In the genomic region with DNA sequence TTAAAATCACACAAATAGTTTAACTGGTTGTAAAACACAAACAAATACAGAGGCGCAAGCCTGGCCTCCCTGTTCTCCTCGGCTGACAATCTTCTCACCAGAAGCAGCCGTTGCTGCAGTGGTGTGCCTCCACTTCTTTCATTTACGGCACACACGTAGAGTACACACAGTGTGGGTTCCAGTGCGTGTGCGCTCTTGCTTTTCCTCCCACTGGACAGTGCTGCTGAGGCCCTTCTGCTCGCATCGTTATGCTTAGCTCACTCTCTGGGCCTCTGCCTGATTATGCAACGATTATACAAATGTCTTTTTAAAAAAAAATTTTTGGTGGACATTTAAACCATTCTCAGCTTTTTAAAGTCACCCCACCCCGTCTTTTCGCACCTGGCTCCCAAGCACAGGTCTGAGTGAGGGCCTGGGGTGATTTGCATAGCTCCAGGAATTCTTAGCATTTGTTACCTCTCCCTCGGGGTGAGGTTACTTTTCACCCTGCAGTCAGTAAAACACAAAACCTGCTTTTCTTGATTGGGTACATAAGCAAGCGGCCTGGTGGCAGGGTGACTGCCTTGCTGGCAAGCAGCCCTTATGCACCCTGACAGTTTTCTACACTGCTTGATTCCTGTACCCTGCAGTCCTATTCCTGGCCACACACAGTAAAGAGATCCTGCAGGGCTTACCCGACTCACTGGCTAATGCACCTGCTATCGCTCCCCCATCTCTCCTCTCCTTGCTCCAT, we compare ENCODE assay signal across 10 mouse cellular contexts. TPM values are rescaled to one million over a fixed set of nuclear protein-coding genes. Genes with fewer than 3 reads are reported as not detected.
A peak's percentile ranks its signal among the peaks of the same experiment; 100 is the strongest.
DNase-seq lines count a peak whose midpoint lies in the region; ATAC-seq and TF ChIP-seq lines count a peak whose summit lies in the region.
"Had no signal": no experiment of that assay in that cellular context is flagged by ENCODE, and none has a peak within 500 bp of the region (broad histone marks: within the 10 kb centered on the region; RNA-seq: fewer than 3 reads in every experiment).

No protein-coding gene starts in this region.

- H3K27ac ChIP-seq in forebrain, embryonic 11.5 days (ENCODE audit: low read depth, low read length), result no peak overlapping the region
- no peak overlapping the region for H3K27ac ChIP-seq in forebrain, embryonic 16.5 days (ENCODE audit: low read length)
- H3K27ac ChIP-seq in CH12.LX (ENCODE audit: insufficient read depth, low read depth), result no peak overlapping the region
- H3K27ac ChIP-seq in embryonic facial prominence, embryonic 12.5 days, result 0 out of 2 replicates have a peak overlapping the region, but pooled peaks have one; percentile 46

- no peak overlapping the region for H3K9ac ChIP-seq in forebrain, embryonic 11.5 days (ENCODE audit: low read length)
- no peak overlapping the region for H3K9ac ChIP-seq in forebrain, embryonic 16.5 days (replicated peaks; ENCODE audit: low read depth, low read length)
- no peak overlapping the region for H3K9ac ChIP-seq in CH12.LX (ENCODE audit: insufficient read depth, low read depth)
- H3K9ac ChIP-seq in embryonic facial prominence, embryonic 12.5 days, result no peak overlapping the region

- H3K4me3 ChIP-seq in forebrain, embryonic 11.5 days (ENCODE audit: low read depth, low read length), result no peak overlapping the region
- no peak overlapping the region for H3K4me3 ChIP-seq in forebrain, embryonic 16.5 days (replicated peaks; ENCODE audit: low read length)
- H3K4me3 ChIP-seq in CH12.LX (replicated peaks in 1 of 3; ENCODE audit: low read depth in 2 of 3, low read length in 2 of 3, poor library complexity in 1 of 3), result no peak overlapping the region
- H3K4me3 ChIP-seq in embryonic facial prominence, embryonic 12.5 days, result no peak overlapping the region

- no peak for TF ChIP-seq CTCF in CH12.LX (conservative IDR thresholded peaks at IDR 0.05 in 1 of 2, IDR thresholded peaks at IDR 0.05 in 1 of 2; ENCODE audit: low read depth in 2 of 2, low read length in 2 of 2)

- H3K9me3 ChIP-seq in forebrain, embryonic 11.5 days (ENCODE audit: control insufficient read depth, low read length), result no peaks in the 10 kb centered on the region
- no peaks in the 10 kb centered on the region for H3K9me3 ChIP-seq in forebrain, embryonic 16.5 days (ENCODE audit: control insufficient read depth, low read length)
- H3K9me3 ChIP-seq in CH12.LX (replicated peaks; ENCODE audit: low read length), result no peaks in the 10 kb centered on the region
- H3K9me3 ChIP-seq in embryonic facial prominence, embryonic 12.5 days, result no peaks in the 10 kb centered on the region

- 71% methylated on average over 16 of the region's 16 CpGs for WGBS in forebrain, embryonic 11.5 days
- 64% methylated on average over 16 of the region's 16 CpGs for WGBS in forebrain, embryonic 16.5 days
- 67% methylated on average over 16 of the region's 16 CpGs for WGBS in embryonic facial prominence, embryonic 12.5 days

- no peak for TF ChIP-seq RAD21 in CH12.LX (IDR thresholded peaks at IDR 0.05; ENCODE audit: low read depth, low read length)

- no peaks in the 10 kb centered on the region; the same call in 1 of the 2 replicates for H3K79me2 ChIP-seq in CH12.LX (replicated peaks; ENCODE audit: control insufficient read depth, extremely low read depth, insufficient read depth, poor library complexity, severe bottlenecking)

- DNase-seq in forebrain, embryonic 11.5 days (ENCODE audit: low spot score), result no peak
- DNase-seq in CH12.LX (ENCODE audit: extremely low read depth), result no peak
- peak; percentile 66 to 71 for DNase-seq in kidney, postnatal 36 days
- no peak for DNase-seq in adrenal gland, postnatal 36 days
- no peak for DNase-seq in right cerebral cortex, postnatal 14 days
- no peak for DNase-seq in spleen, adult 12 weeks (ENCODE audit: low spot score)
- DNase-seq: liver had no signal

- H3K36me3 ChIP-seq in forebrain, embryonic 11.5 days (ENCODE audit: control insufficient read depth, insufficient read depth, low read length), result no peaks in the 10 kb centered on the region
- H3K36me3 ChIP-seq in forebrain, embryonic 16.5 days (ENCODE audit: control insufficient read depth, insufficient read depth), result no peaks in the 10 kb centered on the region
- peaks cover 9 to 76% of the 10 kb centered on the region in 2 experiments for H3K36me3 ChIP-seq in CH12.LX (replicated peaks in 1 of 2; ENCODE audit: control insufficient read depth in 1 of 2, insufficient read depth in 1 of 2, low read length in 1 of 2)
- no peaks in the 10 kb centered on the region for H3K36me3 ChIP-seq in embryonic facial prominence, embryonic 12.5 days

- TF ChIP-seq EP300 in CH12.LX (IDR thresholded peaks at IDR 0.05; ENCODE audit: low read length), result no peak

- H3K4me1 ChIP-seq in forebrain, embryonic 11.5 days (replicated peaks; ENCODE audit: control insufficient read depth, insufficient read depth, low read length), result no peaks in the 10 kb centered on the region
- no peaks in the 10 kb centered on the region; the same call in 1 of the 2 replicates for H3K4me1 ChIP-seq in forebrain, embryonic 16.5 days (replicated peaks; ENCODE audit: control insufficient read depth, insufficient read depth, low read length)
- H3K4me1 ChIP-seq in CH12.LX (ENCODE audit: control insufficient read depth in 1 of 2, insufficient read depth in 2 of 2), result peaks cover 10 to 55% of the 10 kb centered on the region in 2 experiments
- no peaks in the 10 kb centered on the region for H3K4me1 ChIP-seq in embryonic facial prominence, embryonic 12.5 days

- H3K4me2 ChIP-seq in forebrain, embryonic 11.5 days (ENCODE audit: low read depth, low read length, severe bottlenecking), result no peak overlapping the region
- no peak overlapping the region for H3K4me2 ChIP-seq in forebrain, embryonic 16.5 days (ENCODE audit: low read length)
- no peak overlapping the region for H3K4me2 ChIP-seq in CH12.LX (ENCODE audit: insufficient read depth, low read depth, poor library complexity, severe bottlenecking)
- H3K4me2 ChIP-seq in embryonic facial prominence, embryonic 12.5 days (replicated peaks), result no peak overlapping the region

- TF ChIP-seq POLR2A in CH12.LX (IDR thresholded peaks at IDR 0.05; ENCODE audit: low read depth, low read length), result no peak

- in situ Hi-C loops in CH12.LX (cut with MboI; ENCODE audit: low pct_ligation_motif_present, low pct_unique_long_range_greater_than_20kb, low sequenced_read_pairs), result loop anchor here (25.0 kb wide), 1 partner anchor 498 kb away; no protein-coding TSS in a partner anchor

- ATAC-seq in forebrain, embryonic 11.5 days (replicated peaks; ENCODE audit: low FRiP score), result 0 out of 2 replicates have a peak, but pooled peaks have one; percentile 30
- no peak; the same call in 1 of the 2 replicates for ATAC-seq in forebrain, embryonic 16.5 days
- no peak for ATAC-seq in embryonic facial prominence, embryonic 12.5 days (ENCODE audit: insufficient number of reproducible peaks, insufficient read depth, low FRiP score, low TSS enrichment)

- dilution Hi-C loops in CH12.LX (cut with MboI; ENCODE audit: extremely low pct_ligation_motif_present, extremely low pct_unique_long_range_greater_than_20kb, low sequenced_read_pairs), result no loop called here

- H3K27me3 ChIP-seq in forebrain, embryonic 11.5 days (ENCODE audit: control insufficient read depth, insufficient read depth, low read length), result no peaks in the 10 kb centered on the region
- no peaks in the 10 kb centered on the region for H3K27me3 ChIP-seq in forebrain, embryonic 16.5 days (replicated peaks; ENCODE audit: control insufficient read depth, insufficient read depth, low read length)
- H3K27me3 ChIP-seq in CH12.LX (replicated peaks), result no peaks in the 10 kb centered on the region
- no peaks in the 10 kb centered on the region for H3K27me3 ChIP-seq in embryonic facial prominence, embryonic 12.5 days

TF ChIP-seq in CH12.LX, 34 proteins besides CTCF, POLR2A, EP300 and RAD21:
- TF ChIP-seq ZNF384 (IDR thresholded peaks at IDR 0.05; ENCODE audit: low read depth, low read length) (0 out of 2 replicates have a peak, but pooled peaks have one; percentile 15), MEF2A (IDR thresholded peaks at IDR 0.05; ENCODE audit: borderline replicate concordance, low read depth, low read length) (no peak), E2F4 (IDR thresholded peaks at IDR 0.05; ENCODE audit: insufficient replicate concordance, low read depth, low read length) (no peak)

RNA-seq across cellular contexts. Expression of a gene that starts 54.2 kb away (rescaled TPM):
- 8.8 and 8.9 TPM in 2 replicates for polyA plus RNA-seq in forebrain, embryonic 11.5 days (2014; fragmentation: Nextera tagmentation; extraction: Ambion mirVana)
- 8.5 and 8.9 TPM in 2 replicates for polyA plus RNA-seq in forebrain, embryonic 16.5 days (2015; fragmentation: Nextera tagmentation; extraction: Ambion mirVana)
- total RNA-seq in CH12.LX (2012; rRNA removed) (8.1 and 8.4 TPM in 2 replicates), CH12.LX (2014; rRNA removed) (7.9 and 9.7 TPM in 2 replicates)
- 15.9 and 16.9 TPM in 2 replicates for polyA plus RNA-seq in CH12.LX (2012; ENCODE audit: insufficient read length, low read depth)
- 13.9 and 14.0 TPM in 2 replicates for polyA plus RNA-seq in embryonic facial prominence, embryonic 12.5 days (2016; fragmentation: Nextera tagmentation; extraction: Ambion mirVana)
- 1 to 10 TPM; 5.7 to 6.0 TPM for total RNA-seq in adrenal gland, postnatal 36 days (2021)

RNA-seq across cellular contexts. Expression of a gene that starts 55.0 kb away (rescaled TPM):
- not detected in 2 replicates for polyA plus RNA-seq in forebrain, embryonic 11.5 days (2014; fragmentation: Nextera tagmentation; extraction: Ambion mirVana)
- 0.16 TPM in 1 of 2 replicates, not detected in the other for polyA plus RNA-seq in forebrain, embryonic 16.5 days (2015; fragmentation: Nextera tagmentation; extraction: Ambion mirVana)
- total RNA-seq in CH12.LX (2012; rRNA removed) (not detected in 2 replicates), CH12.LX (2014; rRNA removed) (not detected in 2 replicates)
- not detected in 2 replicates for polyA plus RNA-seq in CH12.LX (2012; ENCODE audit: insufficient read length, low read depth)
- 0.08 TPM in 1 of 2 replicates, not detected in the other for polyA plus RNA-seq in embryonic facial prominence, embryonic 12.5 days (2016; fragmentation: Nextera tagmentation; extraction: Ambion mirVana)
- total RNA-seq in adrenal gland, postnatal 36 days (2021), result not detected
- total RNA-seq: common myeloid progenitor, adult 5-6 weeks had no signal

RNA-seq across cellular contexts. Expression of a gene that starts 58.5 kb away (rescaled TPM):
- polyA plus RNA-seq in forebrain, embryonic 11.5 days (2014; fragmentation: Nextera tagmentation; extraction: Ambion mirVana), result 102 and 114 TPM in 2 replicates
- 73.6 and 81.3 TPM in 2 replicates for polyA plus RNA-seq in forebrain, embryonic 16.5 days (2015; fragmentation: Nextera tagmentation; extraction: Ambion mirVana)
- 24.3 and 28.9 TPM in 2 replicates for total RNA-seq in CH12.LX (2012; rRNA removed)
- 67.1 and 73.2 TPM in 2 replicates for total RNA-seq in CH12.LX (2014; rRNA removed)
- 32.5 and 38.5 TPM in 2 replicates for polyA plus RNA-seq in CH12.LX (2012; ENCODE audit: insufficient read length, low read depth)
- 71.7 and 78.2 TPM in 2 replicates for polyA plus RNA-seq in embryonic facial prominence, embryonic 12.5 days (2016; fragmentation: Nextera tagmentation; extraction: Ambion mirVana)
- total RNA-seq in adrenal gland, postnatal 36 days (2021), result 10 to 100 TPM; 14.0 to 18.1 TPM

Comparison
In these comparisons a context has a peak if more than half of its experiments do, and no peak if none do; other contexts are left out.
1. DNase-seq: peak in kidney, postnatal 36 days (2 of 2); none in forebrain, embryonic 11.5 days (single experiment), CH12.LX (single experiment), adrenal gland, postnatal 36 days (0 of 2), right cerebral cortex, postnatal 14 days (single experiment) and spleen, adult 12 weeks (single experiment).